Mouse (Mus musculus) midbrain, embryonic 15.5 days (tissue): ENCODE data around the gene Fancg. TPM values are rescaled to one million over a fixed set of nuclear protein-coding genes. Genes with fewer than 3 reads are reported as not detected.

Experiments
- ATAC-seq: fragments of 200-750 bp; cut with Nextera tagmentation; replicated peaks from 2 replicates; pipeline ENCODE4 v1.8.0; 2017; ENCODE audit warnings: moderate TSS enrichment
- H3K27ac ChIP-seq: fragments of 300-500 bp; sonication (generic); 2 replicates; pipeline ENCODE4 v1.5.1; 2015; ENCODE audit warnings: mild to moderate bottlenecking, inconsistent platforms
- H3K27me3 ChIP-seq: fragments of 300-500 bp; sonication (generic); replicated peaks from 2 replicates; pipeline ENCODE4 v1.6.1; 2015; ENCODE audit warnings: inconsistent platforms
- H3K36me3 ChIP-seq: fragments of 300-500 bp; sonication (generic); replicated peaks from 2 replicates; pipeline ENCODE4 v1.6.1; 2015; ENCODE audit warnings: inconsistent platforms
- H3K4me1 ChIP-seq: fragments of 300-500 bp; sonication (generic); 2 replicates; pipeline ENCODE4 v1.6.1; 2015; ENCODE audit warnings: inconsistent platforms
- H3K4me2 ChIP-seq: fragments of 300-500 bp; sonication (generic); 2 replicates; pipeline ENCODE4 v1.6.1; 2015; ENCODE audit warnings: inconsistent platforms, mild to moderate bottlenecking, moderate library complexity
- H3K4me3 ChIP-seq: fragments of 300-500 bp; sonication (generic); 2 replicates; pipeline ENCODE4 v1.5.1; 2015; ENCODE audit warnings: mild to moderate bottlenecking, inconsistent platforms
- H3K9ac ChIP-seq: fragments of 300-500 bp; sonication (generic); 2 replicates; pipeline ENCODE4 v1.6.1; 2015; ENCODE audit warnings: mild to moderate bottlenecking, inconsistent platforms
- H3K9me3 ChIP-seq: fragments of 300-500 bp; sonication (generic); 2 replicates; pipeline ENCODE4 v1.6.1; 2016; ENCODE audit warnings: inconsistent platforms
- WGBS: fragments of 180-500 bp; shearing (Covaris S2); methylation state at CpG from one replicate; pipeline ENCODE4 v1.1.7; 2015; ENCODE audit warnings: mixed read lengths; 5-methylcytosine and 5-hydroxymethylcytosine counted together
- polyA plus RNA-seq: library from polyadenylated mRNA; unstranded; fragments of >200 nt; fragmentation: Nextera tagmentation; extraction: Ambion mirVana; gene quantifications from 2 replicates; pipeline ENCODE4 v1.2.1, GENCODE M21; 2015

The Fancg gene
- polyA plus RNA-seq, 1 experiment from 2014 or later, result 29.5 TPM

DNA sequence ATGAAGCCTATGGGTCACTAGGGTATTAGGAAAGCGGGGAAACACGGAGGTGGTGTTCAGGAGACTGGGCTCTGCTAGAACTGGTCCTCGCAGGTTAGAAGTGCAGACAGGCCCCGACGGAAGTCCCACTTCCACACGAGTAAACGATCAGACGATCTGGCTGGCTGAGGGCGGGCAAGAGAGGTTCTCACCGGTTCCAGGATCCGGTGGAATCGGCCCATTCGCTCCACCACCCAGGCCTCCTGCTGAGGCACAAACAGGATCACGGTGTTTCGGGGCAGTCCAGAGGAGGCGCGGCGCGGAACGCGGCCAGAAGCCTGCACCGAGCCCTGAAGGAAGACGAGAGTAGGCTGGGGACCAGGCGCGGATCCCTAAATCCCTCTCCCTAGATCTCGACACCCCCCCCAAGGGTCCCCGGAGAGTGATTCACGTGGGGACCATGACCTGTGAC is 20.5 kb upstream of the Fancg start:
- Histone ChIP-seq H3K27ac (peak overlapping the region; percentile 82), H3K9me3 (no peaks in the 10 kb centered on the region), H3K36me3 (peaks cover 45% of the 10 kb centered on the region), H3K4me2 (peak overlapping the region; percentile 86), H3K4me1 (peaks cover 28% of the 10 kb centered on the region), H3K4me3 (peak overlapping the region; percentile 64), H3K9ac (peak overlapping the region; percentile 67), H3K27me3 (no peaks in the 10 kb centered on the region)
- no peak; the same call in 1 of the 2 replicates for ATAC-seq
- 1% methylated on average over 28 of the region's 28 CpGs for WGBS

DNA sequence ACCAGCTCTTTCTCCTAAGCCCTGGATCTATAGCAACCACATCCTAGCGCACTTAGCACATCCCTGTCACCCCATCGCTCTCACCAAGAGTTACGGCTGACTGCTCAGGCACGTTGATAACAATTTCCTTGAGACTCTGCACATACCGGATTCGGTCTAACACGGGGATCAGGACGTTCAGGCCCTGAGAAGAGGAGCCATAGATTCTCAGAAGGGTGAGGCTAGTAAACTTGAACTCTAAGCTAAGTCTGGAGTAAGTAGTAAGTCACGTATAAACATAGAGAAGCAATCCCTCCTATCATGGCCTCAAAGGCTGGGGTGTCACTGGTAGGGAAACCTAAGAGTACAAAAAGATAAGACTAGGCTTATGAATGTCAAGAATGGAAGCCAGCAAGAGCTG is 20.0 kb upstream of the Fancg start:
- Histone ChIP-seq H3K4me2 (peak overlapping the region; percentile 86), H3K27me3 (no peaks in the 10 kb centered on the region), H3K9ac (peak overlapping the region; percentile 67), H3K4me1 (peaks cover 28% of the 10 kb centered on the region), H3K27ac (peak overlapping the region; percentile 82; the same call in 1 of the 2 replicates), H3K4me3 (peak overlapping the region; percentile 64), H3K36me3 (peaks cover 40% of the 10 kb centered on the region), H3K9me3 (no peaks in the 10 kb centered on the region)
- no peak for ATAC-seq
- WGBS, result 75% methylated on average over 9 of the region's 9 CpGs

DNA sequence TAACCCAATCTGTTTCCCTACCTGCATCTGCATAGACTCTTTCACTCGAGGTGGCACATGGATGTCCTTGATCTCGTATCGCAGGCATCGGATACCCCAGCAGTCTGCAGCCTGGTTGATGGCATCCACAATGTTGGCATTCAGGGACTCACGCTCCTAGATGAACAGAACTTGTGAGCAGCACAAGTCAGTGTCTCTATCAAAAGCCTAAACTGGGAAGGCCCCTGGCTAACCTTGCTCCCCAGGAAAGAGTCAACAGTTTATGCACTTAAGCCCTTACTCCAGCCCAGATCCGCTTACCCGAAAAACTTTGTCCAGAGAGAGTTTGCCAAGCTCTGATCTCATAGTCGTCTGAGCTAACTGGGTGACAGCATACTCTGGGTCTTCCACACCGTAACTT is 19.4 kb upstream of the Fancg start:
- Histone ChIP-seq H3K9ac (no peak overlapping the region), H3K36me3 (peaks cover 35% of the 10 kb centered on the region), H3K4me3 (no peak overlapping the region), H3K27me3 (no peaks in the 10 kb centered on the region), H3K27ac (no peak overlapping the region), H3K9me3 (no peaks in the 10 kb centered on the region), H3K4me1 (peaks cover 32% of the 10 kb centered on the region), H3K4me2 (no peak overlapping the region; the same call in 1 of the 2 replicates)
- WGBS, result 94% methylated on average over 9 of the region's 9 CpGs
- no peak for ATAC-seq

DNA sequence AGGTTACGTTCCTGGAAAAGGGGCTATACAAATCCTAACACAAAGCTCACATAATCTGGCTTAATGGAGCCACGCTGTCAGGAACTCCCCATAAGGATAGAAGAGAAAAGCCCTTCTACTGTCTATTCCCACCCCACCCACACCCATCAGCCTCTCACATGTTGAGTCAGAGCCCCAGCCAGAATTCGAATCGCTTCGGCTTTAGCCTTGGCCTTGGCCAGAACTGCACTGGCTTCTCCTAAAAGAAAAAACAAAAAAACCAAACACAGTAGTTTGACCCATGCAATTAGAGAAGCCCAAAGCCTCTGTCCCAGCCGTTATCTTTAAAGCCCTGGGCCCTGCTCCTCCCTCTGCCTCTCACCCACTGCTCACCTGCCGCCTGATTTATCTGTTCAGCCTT is 18.8 kb upstream of the Fancg start:
- no peak for ATAC-seq
- no peak overlapping the region for H3K4me2 ChIP-seq
- 90% methylated on average over 7 of the region's 7 CpGs for WGBS
- H3K9me3 ChIP-seq, result no peaks in the 10 kb centered on the region
- H3K27me3 ChIP-seq, result no peaks in the 10 kb centered on the region
- H3K4me3 ChIP-seq, result no peak overlapping the region
- H3K9ac ChIP-seq, result no peak overlapping the region
- peaks cover 38% of the 10 kb centered on the region for H3K4me1 ChIP-seq
- H3K36me3 ChIP-seq, result peaks cover 29% of the 10 kb centered on the region
- no peak overlapping the region for H3K27ac ChIP-seq

DNA sequence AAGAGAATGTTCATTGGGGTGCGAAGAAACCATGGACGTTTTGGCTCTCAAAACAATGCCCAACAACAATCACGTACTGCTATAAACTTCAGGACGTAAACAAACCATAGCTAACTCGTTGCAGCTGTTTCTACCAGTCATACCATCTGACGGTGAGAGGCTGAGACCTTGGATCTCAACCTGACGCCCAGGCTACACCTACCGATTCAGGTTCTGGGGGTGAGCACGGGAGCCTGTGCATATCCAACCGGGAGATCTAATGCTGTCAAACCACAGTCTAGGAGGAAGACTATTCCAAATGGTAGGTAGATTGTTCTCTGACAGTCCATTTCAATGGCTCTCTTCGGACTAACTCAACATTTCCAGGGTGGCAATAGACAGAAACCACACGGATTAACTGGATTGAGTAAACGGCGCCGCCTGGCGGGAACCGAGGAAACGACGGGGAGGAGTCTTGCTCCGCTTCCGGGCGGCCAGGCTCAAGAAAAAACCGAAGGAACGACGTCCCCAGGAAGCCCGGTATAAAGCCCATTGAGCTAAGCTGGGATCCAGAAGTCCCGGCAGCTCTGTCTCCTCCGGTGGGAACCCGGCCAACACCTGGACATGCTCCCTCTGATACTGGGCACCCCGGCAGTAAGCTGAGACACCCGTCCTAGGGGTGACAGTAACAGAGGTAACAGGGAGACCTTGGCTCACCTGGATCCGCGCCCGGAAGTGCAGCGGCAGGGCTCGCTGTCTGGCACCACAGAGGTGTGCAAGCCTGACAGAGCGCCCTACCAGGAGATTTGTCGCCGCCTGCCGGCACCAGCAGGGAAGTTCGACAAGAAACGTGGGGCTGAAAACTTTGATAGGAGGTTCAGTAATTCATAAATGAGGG is 15.0 kb upstream of the Fancg start, which contains the start of gene Pigo:
Gene Pigo, minus strand, starts transcription at position 736 of the 877 bp plus-strand sequence.
- peak within 1 kb of the TSS; percentile 90 for H3K27ac ChIP-seq
- peaks cover 28% of the 10 kb centered on the region for H3K4me1 ChIP-seq
- H3K36me3 ChIP-seq, result peaks cover 38% of the 10 kb centered on the region
- H3K27me3 ChIP-seq, result no peaks in the 10 kb centered on the region
- ATAC-seq, result peak; percentile 94
- WGBS, result 9% methylated on average over 42 of the region's 42 CpGs
- peak within 1 kb of the TSS; percentile 57 for H3K9ac ChIP-seq
- peak within 1 kb of the TSS; percentile 54 for H3K4me3 ChIP-seq
- peak within 1 kb of the TSS; percentile 58 for H3K4me2 ChIP-seq
- H3K9me3 ChIP-seq, result no peaks in the 10 kb centered on the region

DNA sequence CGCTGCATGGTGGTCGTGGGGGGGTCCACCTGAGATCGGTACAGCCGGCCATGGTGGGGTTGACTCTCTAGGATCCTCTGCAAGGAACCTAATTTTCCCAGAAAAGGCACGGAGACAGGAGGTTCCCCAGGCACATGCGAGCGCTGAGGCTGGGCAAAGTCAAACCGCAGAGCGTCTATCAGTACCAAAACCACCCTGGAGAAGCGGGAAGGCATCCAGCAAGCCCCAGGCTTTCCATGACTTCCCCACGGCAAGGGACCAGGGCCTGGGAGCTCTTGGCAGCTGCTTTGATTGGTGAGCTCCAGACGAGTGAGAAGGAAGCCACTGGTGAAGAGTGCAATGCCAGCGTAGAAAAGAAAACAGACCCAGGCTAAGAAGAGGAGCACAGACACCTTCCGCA is 14.4 kb upstream of the Fancg start:
- Histone ChIP-seq H3K4me3 (peak overlapping the region; percentile 54), H3K9ac (peak overlapping the region; percentile 57), H3K27ac (peak overlapping the region; percentile 90), H3K4me1 (peaks cover 22% of the 10 kb centered on the region), H3K36me3 (peaks cover 39% of the 10 kb centered on the region), H3K4me2 (peak overlapping the region; percentile 58), H3K9me3 (no peaks in the 10 kb centered on the region), H3K27me3 (no peaks in the 10 kb centered on the region)
- no peak for ATAC-seq
- WGBS, result 82% methylated on average over 14 of the region's 14 CpGs

DNA sequence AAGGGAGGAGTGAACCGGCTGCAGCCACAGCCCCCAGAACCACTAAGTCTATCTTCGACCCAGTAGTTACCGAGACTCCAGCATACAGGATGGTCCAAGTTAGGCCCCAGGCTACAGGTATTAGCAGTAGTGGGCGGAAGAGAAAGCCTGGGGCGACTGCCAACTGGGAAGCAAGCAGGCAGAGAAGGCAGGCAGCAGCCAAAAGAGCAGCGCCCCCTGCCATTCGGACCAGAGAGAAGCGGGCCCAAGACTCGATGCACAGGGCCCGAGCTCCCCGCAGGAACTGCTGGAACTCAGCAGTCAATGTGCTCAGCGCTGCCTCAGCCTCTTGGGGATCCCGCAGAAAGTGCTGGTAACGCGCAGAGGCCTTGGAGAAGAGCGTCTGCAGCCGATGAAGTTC is 11.0 kb upstream of the Fancg start:
- Histone ChIP-seq H3K4me1 (peaks cover 18% of the 10 kb centered on the region), H3K27ac (no peak overlapping the region), H3K36me3 (peaks cover 37% of the 10 kb centered on the region), H3K4me3 (no peak overlapping the region), H3K4me2 (no peak overlapping the region), H3K9ac (no peak overlapping the region), H3K9me3 (no peaks in the 10 kb centered on the region), H3K27me3 (no peaks in the 10 kb centered on the region)
- 69% methylated on average over 17 of the region's 17 CpGs for WGBS
- no peak for ATAC-seq

DNA sequence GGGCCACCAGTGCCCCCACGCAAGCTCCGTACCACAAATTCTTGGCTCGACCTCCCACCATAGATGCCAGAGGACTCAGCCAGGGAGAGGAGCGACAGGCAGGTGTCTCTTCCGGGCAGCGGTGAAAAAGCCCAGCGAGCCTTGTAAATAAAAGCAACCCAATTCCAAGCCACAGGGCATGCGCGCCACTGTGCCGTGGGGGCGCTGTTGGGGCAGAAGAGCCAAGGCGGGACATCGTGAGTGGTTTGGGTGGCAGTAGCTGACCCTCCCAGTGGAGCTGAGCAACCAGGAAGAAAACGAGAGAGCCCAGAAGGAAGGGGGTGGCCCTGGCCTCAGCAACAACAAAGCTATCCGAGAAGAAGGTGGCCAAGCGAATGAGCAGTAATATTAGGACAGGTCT is 10.6 kb upstream of the Fancg start:
- Histone ChIP-seq H3K4me3 (no peak overlapping the region), H3K4me2 (no peak overlapping the region), H3K9ac (no peak overlapping the region), H3K27ac (no peak overlapping the region), H3K27me3 (no peaks in the 10 kb centered on the region), H3K36me3 (peaks cover 37% of the 10 kb centered on the region), H3K9me3 (no peaks in the 10 kb centered on the region), H3K4me1 (peaks cover 18% of the 10 kb centered on the region)
- no peak for ATAC-seq
- 85% methylated on average over 16 of the region's 16 CpGs for WGBS

DNA sequence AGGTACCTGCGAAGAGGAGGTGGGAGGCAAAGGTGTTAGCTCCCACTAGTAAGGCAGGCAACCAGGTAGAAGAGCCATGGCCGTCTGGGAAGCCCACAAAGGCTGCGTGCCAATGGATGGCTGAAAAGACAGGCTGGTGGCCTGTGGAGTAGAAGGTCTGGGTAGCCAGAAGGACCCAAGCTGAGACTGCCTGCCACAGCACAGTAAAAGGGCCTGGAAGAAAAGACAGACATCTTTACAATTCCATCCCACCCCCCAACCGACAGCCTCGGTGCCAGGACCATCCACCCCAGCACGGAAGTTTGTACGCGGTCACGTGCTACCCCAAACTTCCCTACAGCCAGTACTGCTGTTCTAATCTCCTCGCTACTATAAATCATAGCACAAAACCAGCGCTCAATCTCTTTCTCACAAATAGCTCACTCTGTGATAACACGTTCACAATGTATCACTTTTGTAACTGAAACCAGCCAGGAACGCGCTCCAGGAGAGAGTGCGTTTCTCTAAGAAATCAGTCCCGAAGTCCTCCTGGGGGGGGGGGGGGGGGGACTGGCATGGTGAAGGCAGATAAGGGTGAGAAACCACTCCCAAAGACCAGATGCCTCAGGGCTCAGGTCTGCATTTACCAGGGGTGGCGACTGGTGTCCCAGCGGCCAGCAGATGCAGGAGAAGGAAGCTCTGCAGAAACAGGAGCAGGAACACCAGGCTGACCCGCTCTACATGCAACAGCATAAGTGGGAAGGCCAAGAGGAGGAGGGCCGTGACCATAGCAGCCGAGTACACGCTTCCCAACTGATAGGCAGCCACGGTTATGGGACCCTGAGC is 9.5 kb upstream of the Fancg start:
- WGBS, result 93% methylated on average over 23 of the region's 23 CpGs
- peaks cover 37% of the 10 kb centered on the region for H3K36me3 ChIP-seq
- H3K9ac ChIP-seq, result no peak overlapping the region
- no peak overlapping the region for H3K27ac ChIP-seq
- H3K27me3 ChIP-seq, result no peaks in the 10 kb centered on the region
- peaks cover 15% of the 10 kb centered on the region for H3K4me1 ChIP-seq
- no peak for ATAC-seq
- no peaks in the 10 kb centered on the region for H3K9me3 ChIP-seq
- H3K4me2 ChIP-seq, result no peak overlapping the region
- H3K4me3 ChIP-seq, result no peak overlapping the region

DNA sequence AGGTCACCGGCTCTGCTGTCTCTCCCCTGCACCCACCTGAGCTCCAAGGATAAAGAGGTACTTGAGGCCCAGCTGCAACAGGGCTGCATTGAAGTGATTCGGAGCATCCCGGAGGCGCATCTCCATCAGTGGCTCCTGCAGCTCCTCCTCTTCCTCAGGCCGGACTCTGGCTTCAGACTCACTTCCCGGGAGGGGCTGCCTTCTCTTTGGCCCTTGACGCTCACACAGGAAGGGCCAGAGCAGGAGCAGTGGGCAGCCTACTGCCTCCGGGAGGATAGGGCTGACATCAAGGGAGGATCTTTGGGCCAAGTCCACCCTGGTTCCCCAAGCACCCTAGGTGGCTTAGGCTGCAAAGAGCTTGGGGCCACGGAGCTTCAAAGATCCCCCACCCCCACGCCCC is 8.9 kb upstream of the Fancg start:
- H3K4me1 ChIP-seq, result peaks cover 8% of the 10 kb centered on the region
- H3K36me3 ChIP-seq, result peaks cover 37% of the 10 kb centered on the region
- no peaks in the 10 kb centered on the region for H3K9me3 ChIP-seq
- H3K4me3 ChIP-seq, result no peak overlapping the region
- 92% methylated on average over 10 of the region's 10 CpGs for WGBS
- no peak overlapping the region for H3K9ac ChIP-seq
- H3K4me2 ChIP-seq, result no peak overlapping the region
- H3K27me3 ChIP-seq, result no peaks in the 10 kb centered on the region
- no peak for ATAC-seq
- H3K27ac ChIP-seq, result no peak overlapping the region

DNA sequence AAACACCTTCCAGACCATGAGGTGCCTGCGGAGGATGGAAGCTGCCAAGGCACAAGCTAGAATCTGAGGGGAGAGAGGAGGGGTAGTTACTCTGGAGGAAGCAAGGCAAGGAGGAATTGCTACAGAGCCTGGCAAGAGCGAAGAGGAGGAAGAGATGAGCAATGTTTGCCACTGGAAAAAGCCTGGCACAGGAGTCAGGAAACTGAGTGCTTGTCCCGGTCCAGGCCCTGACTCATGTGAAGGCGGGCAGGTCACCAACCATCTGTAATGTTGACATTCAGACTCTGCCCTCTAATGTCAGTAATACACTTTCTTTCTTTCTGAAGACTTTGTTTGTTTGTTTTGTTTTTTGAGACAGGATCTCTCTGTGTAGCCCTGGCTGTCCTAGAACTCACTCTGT is 7.8 kb upstream of the Fancg start:
- ATAC-seq, result no peak
- Histone ChIP-seq H3K27me3 (no peaks in the 10 kb centered on the region), H3K9ac (no peak overlapping the region), H3K27ac (no peak overlapping the region), H3K4me3 (no peak overlapping the region), H3K4me2 (no peak overlapping the region), H3K9me3 (no peaks in the 10 kb centered on the region), H3K36me3 (peaks cover 33% of the 10 kb centered on the region), H3K4me1 (no peaks in the 10 kb centered on the region)
- 94% methylated on average over 4 of the region's 4 CpGs for WGBS

DNA sequence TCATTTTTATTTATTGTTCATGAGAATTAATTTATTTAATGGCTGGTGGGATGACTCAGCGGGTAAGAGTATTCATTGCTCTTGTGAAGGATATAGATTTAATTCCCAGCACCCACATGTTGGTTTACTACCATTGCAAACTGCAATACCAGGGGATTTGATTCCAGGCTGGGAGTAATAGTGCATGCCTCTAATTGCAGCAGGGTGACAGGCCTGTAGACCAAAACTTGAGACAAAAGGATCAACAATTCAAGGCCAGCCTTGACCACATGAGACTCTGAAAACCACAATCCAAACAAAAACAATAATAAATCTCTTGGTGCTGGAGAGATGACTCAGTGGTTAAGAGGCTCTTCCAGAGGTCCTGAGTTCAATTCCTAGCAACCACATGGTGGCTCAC is 1.8 kb upstream of the Fancg start:
- Histone ChIP-seq H3K9ac (no peak overlapping the region), H3K4me3 (no peak overlapping the region), H3K4me2 (no peak overlapping the region), H3K9me3 (no peaks in the 10 kb centered on the region), H3K36me3 (no peaks in the 10 kb centered on the region), H3K27me3 (no peaks in the 10 kb centered on the region), H3K4me1 (peaks cover 14% of the 10 kb centered on the region), H3K27ac (no peak overlapping the region)
- 100% methylated on average over 1 of the region's 1 CpGs for WGBS
- ATAC-seq, result no peak
